Mouse (Mus musculus): Measurements from ENCODE around the gene Gm11214.

Gm11214 gene

GRCm38 (mm10) chr4:63663279-63663678 lies at the start of gene Gm11214:
Gm11214 (minus strand) TSS chr4:63663379.
- no peak for DNase-seq (ENCODE audit: low spot score)

GRCm38 (mm10) chr4:63711886-63712285 lies 48.7 kb upstream of the Gm11214 start:
- DNase-seq (ENCODE audit: low spot score), result no peak

- no peak for DNase-seq (ENCODE audit: low spot score)
These were observed 47.4 kb upstream of the Gm11214 start for GRCm38 (mm10) chr4:63710431-63711220.

GRCm38 (mm10) chr4:63706279-63706971 lies 43.2 kb upstream of the Gm11214 start:
- DNase-seq (ENCODE audit: low spot score), result no peak

- no peak for DNase-seq (ENCODE audit: low spot score)
These were observed 41.1 kb upstream of the Gm11214 start for GRCm38 (mm10) chr4:63704232-63704631.

- no peak for DNase-seq (ENCODE audit: low spot score)
These were observed 40.5 kb upstream of the Gm11214 start for GRCm38 (mm10) chr4:63703686-63704085.

- DNase-seq (ENCODE audit: low spot score), result no peak
These were observed 39.0 kb upstream of the Gm11214 start for GRCm38 (mm10) chr4:63702006-63702704.

- DNase-seq (ENCODE audit: low spot score), result no peak
These were observed 36.6 kb upstream of the Gm11214 start for GRCm38 (mm10) chr4:63699749-63700148.

- DNase-seq (ENCODE audit: low spot score), result no peak
These were observed 33.7 kb upstream of the Gm11214 start for GRCm38 (mm10) chr4:63696921-63697320.

- DNase-seq (ENCODE audit: low spot score), result no peak
These were observed 29.2 kb upstream of the Gm11214 start for GRCm38 (mm10) chr4:63692351-63692750.

- DNase-seq (ENCODE audit: low spot score), result no peak
These were observed 24.2 kb upstream of the Gm11214 start for GRCm38 (mm10) chr4:63687429-63687828.

GRCm38 (mm10) chr4:63686157-63686556 lies 23.0 kb upstream of the Gm11214 start:
- no peak for DNase-seq (ENCODE audit: low spot score)

GRCm38 (mm10) chr4:63685253-63685525 lies 22.0 kb upstream of the Gm11214 start:
- DNase-seq (ENCODE audit: low spot score), result no peak

GRCm38 (mm10) chr4:63684412-63685252 lies 21.5 kb upstream of the Gm11214 start:
- DNase-seq (ENCODE audit: low spot score), result no peak

GRCm38 (mm10) chr4:63683716-63684115 lies 20.5 kb upstream of the Gm11214 start:
- DNase-seq (ENCODE audit: low spot score), result no peak

GRCm38 (mm10) chr4:63683056-63683455 lies 19.9 kb upstream of the Gm11214 start:
- no peak for DNase-seq (ENCODE audit: low spot score)

- DNase-seq (ENCODE audit: low spot score), result no peak
These were observed 19.3 kb upstream of the Gm11214 start for GRCm38 (mm10) chr4:63682441-63682840.

- DNase-seq (ENCODE audit: low spot score), result no peak
These were observed 18.4 kb upstream of the Gm11214 start for GRCm38 (mm10) chr4:63681557-63681956.

- no peak for DNase-seq (ENCODE audit: low spot score)
These were observed 11.9 kb upstream of the Gm11214 start for GRCm38 (mm10) chr4:63675128-63675527.

GRCm38 (mm10) chr4:63668255-63668654 lies 5.1 kb upstream of the Gm11214 start:
- no peak for DNase-seq (ENCODE audit: low spot score)

GRCm38 (mm10) chr4:63665738-63666137 lies 2.6 kb upstream of the Gm11214 start:
- no peak for DNase-seq (ENCODE audit: low spot score)

- no peak for DNase-seq (ENCODE audit: low spot score)
These were observed 1.3 kb downstream of the Gm11214 start for GRCm38 (mm10) chr4:63661857-63662256.
